Mouse (Mus musculus) hindbrain, embryonic 15.5 days (tissue): ENCODE results near the gene Gm43951. TPM values are rescaled to one million over a fixed set of nuclear protein-coding genes. Genes with fewer than 3 reads are reported as not detected.

Experiments
- ATAC-seq: fragments of 200-750 bp; cut with Nextera tagmentation; 2 replicates; pipeline ENCODE4 v1.8.0; 2017; ENCODE audit warnings: low read depth, moderate number of reproducible peaks, moderate TSS enrichment; ENCODE audit not compliant: low FRiP score
- H3K27ac ChIP-seq: fragments of 300-500 bp; sonication (generic); replicated peaks from 2 replicates; pipeline ENCODE4 v1.5.1; 2015; ENCODE audit warnings: mild to moderate bottlenecking, inconsistent platforms
- H3K27me3 ChIP-seq: fragments of 300-500 bp; sonication (generic); 2 replicates; pipeline ENCODE4 v1.6.1; 2015; ENCODE audit warnings: control low read depth, inconsistent platforms
- H3K36me3 ChIP-seq: fragments of 300-500 bp; sonication (generic); 2 replicates; pipeline ENCODE4 v1.6.1; 2015; ENCODE audit warnings: control low read depth, inconsistent platforms
- H3K4me1 ChIP-seq: fragments of 300-500 bp; sonication (generic); replicated peaks from 2 replicates; pipeline ENCODE4 v1.6.1; 2015; ENCODE audit warnings: control low read depth, inconsistent platforms
- H3K4me2 ChIP-seq: fragments of 300-500 bp; sonication (generic); 2 replicates; pipeline ENCODE4 v1.6.1; 2015; ENCODE audit warnings: moderate library complexity, mild to moderate bottlenecking, inconsistent platforms
- H3K4me3 ChIP-seq: fragments of 300-500 bp; sonication (generic); 2 replicates; pipeline ENCODE4 v1.5.1; 2015; ENCODE audit warnings: mild to moderate bottlenecking, inconsistent platforms
- H3K9ac ChIP-seq: fragments of 300-500 bp; sonication (generic); 2 replicates; pipeline ENCODE4 v1.6.1; 2015; ENCODE audit warnings: inconsistent platforms
- H3K9me3 ChIP-seq: fragments of 300-500 bp; sonication (generic); 2 replicates; pipeline ENCODE4 v1.6.1; 2016; ENCODE audit warnings: control low read depth, inconsistent platforms
- WGBS: fragments of 180-500 bp; shearing (Covaris S2); methylation state at CpG from one replicate; pipeline ENCODE4 v1.1.7; 2015; 5-methylcytosine and 5-hydroxymethylcytosine counted together
- polyA plus RNA-seq: library from polyadenylated mRNA; unstranded; fragments of >200 nt; fragmentation: Nextera tagmentation; extraction: Ambion mirVana; gene quantifications from 2 replicates; pipeline ENCODE4 v1.2.1, GENCODE M21; 2015

Gm43951 gene
- polyA plus RNA-seq, 1 experiment from 2014 or later = 1.5 TPM

- no peaks in the 10 kb centered on the region for H3K27me3 ChIP-seq
- no peak overlapping the region for H3K9ac ChIP-seq
- H3K36me3 ChIP-seq = no peaks in the 10 kb centered on the region
- ATAC-seq = no peak
- peaks cover 11% of the 10 kb centered on the region for H3K4me1 ChIP-seq
- 15% methylated on average over 5 of the region's 5 CpGs for WGBS
- H3K4me2 ChIP-seq = no peak overlapping the region
- no peak overlapping the region for H3K27ac ChIP-seq
- no peak overlapping the region for H3K4me3 ChIP-seq
- no peaks in the 10 kb centered on the region for H3K9me3 ChIP-seq
Observed at GRCm38 (mm10) chr11:72224865-72225264, 18.2 kb upstream of the Gm43951 start.

- H3K4me1 ChIP-seq = peaks cover 11% of the 10 kb centered on the region
- no peak for ATAC-seq
- 84% methylated on average over 4 of the region's 4 CpGs for WGBS
- H3K9me3 ChIP-seq = no peaks in the 10 kb centered on the region
- no peak overlapping the region for H3K4me3 ChIP-seq
- H3K4me2 ChIP-seq = no peak overlapping the region
- H3K27me3 ChIP-seq = no peaks in the 10 kb centered on the region
- H3K27ac ChIP-seq = no peak overlapping the region
- H3K9ac ChIP-seq = no peak overlapping the region
- H3K36me3 ChIP-seq = no peaks in the 10 kb centered on the region
Observed at GRCm38 (mm10) chr11:72223414-72223813, 16.8 kb upstream of the Gm43951 start.

DNA sequence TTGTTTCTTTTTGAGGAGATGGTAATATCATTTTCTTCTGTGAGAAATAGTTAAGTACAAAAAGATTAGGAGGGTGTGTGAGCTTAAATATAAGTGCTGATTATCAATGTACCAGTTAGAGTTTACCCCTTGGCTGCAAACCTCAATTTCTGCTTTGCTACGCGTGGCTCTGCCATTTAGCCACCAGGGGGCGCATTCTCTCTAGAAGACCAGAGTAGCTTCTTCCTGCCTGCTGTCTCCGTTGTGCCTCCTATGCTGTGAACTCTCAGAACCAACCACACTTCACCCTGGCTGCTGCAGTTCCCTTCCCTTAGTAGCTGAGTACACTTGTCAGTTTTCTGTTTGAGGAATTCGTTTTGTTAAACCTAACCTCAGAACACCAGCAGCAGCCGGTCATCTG, 14.6 kb upstream of the Gm43951 start:
- Histone ChIP-seq H3K27ac (no peak overlapping the region), H3K4me2 (no peak overlapping the region), H3K4me3 (no peak overlapping the region), H3K9ac (no peak overlapping the region), H3K27me3 (no peaks in the 10 kb centered on the region), H3K4me1 (peaks cover 20% of the 10 kb centered on the region), H3K9me3 (no peaks in the 10 kb centered on the region), H3K36me3 (no peaks in the 10 kb centered on the region)
- 17% methylated on average over 6 of the region's 6 CpGs for WGBS
- no peak for ATAC-seq

- 0 out of 2 replicates have a peak, but pooled peaks cover 3% of the 10 kb centered on the region for H3K36me3 ChIP-seq
- H3K9me3 ChIP-seq = no peaks in the 10 kb centered on the region
- no peak for ATAC-seq
- no peak overlapping the region for H3K4me3 ChIP-seq
- peaks cover 33% of the 10 kb centered on the region for H3K4me1 ChIP-seq
- peak overlapping the region; percentile 81 for H3K4me2 ChIP-seq
- no peak overlapping the region for H3K27ac ChIP-seq
- 80% methylated on average over 5 of the region's 5 CpGs for WGBS
- no peak overlapping the region for H3K9ac ChIP-seq
- H3K27me3 ChIP-seq = no peaks in the 10 kb centered on the region
Observed at GRCm38 (mm10) chr11:72217116-72217515, 10.5 kb upstream of the Gm43951 start.

- peak within 1 kb of the TSS; percentile 81 for H3K4me2 ChIP-seq
- H3K27ac ChIP-seq = peak within 1 kb of the TSS; percentile 90
- no peaks in the 10 kb centered on the region for H3K9me3 ChIP-seq
- H3K36me3 ChIP-seq = peaks cover 13% of the 10 kb centered on the region
- peak; percentile 86 for ATAC-seq
- H3K27me3 ChIP-seq = no peaks in the 10 kb centered on the region
- WGBS = under 1% methylated on average over 29 of the region's 29 CpGs
- peak within 1 kb of the TSS; percentile 79 for H3K9ac ChIP-seq
- H3K4me1 ChIP-seq = peaks cover 33% of the 10 kb centered on the region
- peak within 1 kb of the TSS; percentile 79 for H3K4me3 ChIP-seq
Observed at GRCm38 (mm10) chr11:72215410-72215797, 8.8 kb upstream of the Gm43951 start, which contains the start of gene Med31. Gene Med31 (minus strand): TSS chr11:72215592.

DNA sequence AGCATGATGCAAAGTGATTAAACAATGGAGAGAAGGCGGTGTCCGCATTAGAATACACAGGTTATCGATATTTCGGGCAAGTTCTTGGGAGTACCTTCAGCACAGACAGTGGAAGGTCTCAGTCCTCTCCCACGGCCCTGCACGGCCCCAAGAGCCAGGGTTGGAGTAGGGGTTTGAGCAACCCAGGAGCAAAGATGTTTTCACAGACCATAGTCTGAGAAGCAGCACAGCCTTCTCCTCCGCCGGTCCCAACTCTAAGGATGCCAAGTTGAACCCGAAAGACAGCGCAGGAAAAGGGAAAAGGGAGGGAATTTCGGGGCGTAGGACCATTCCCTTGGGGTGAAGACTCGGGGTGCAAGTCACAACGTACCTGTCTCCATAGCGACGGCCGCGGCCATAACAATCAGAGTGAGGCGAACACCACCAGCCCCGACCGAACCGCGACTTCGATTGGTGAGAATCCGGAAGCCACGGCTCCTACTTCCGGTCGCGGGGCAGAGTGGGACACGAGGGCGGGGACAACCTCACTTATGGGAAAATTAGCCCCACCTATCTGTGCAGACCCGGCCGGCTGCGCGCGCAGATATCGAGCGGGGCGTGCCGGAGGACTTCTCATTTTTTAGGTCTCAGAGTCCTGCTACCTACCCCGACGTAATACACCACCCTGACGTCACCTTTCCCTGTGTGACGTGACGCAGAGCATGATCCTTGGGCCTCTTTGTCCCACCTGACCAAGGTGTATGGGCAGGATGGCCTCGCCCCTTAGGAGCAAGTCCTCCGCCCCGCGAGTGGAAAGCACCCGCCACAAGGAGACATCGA, 8.2 kb upstream of the Gm43951 start:
- Histone ChIP-seq H3K9ac (peak overlapping the region; percentile 79), H3K27ac (peak overlapping the region; percentile 90), H3K4me3 (peak overlapping the region; percentile 79), H3K4me2 (peak overlapping the region; percentile 81), H3K4me1 (peaks cover 33% of the 10 kb centered on the region), H3K27me3 (no peaks in the 10 kb centered on the region), H3K9me3 (no peaks in the 10 kb centered on the region), H3K36me3 (peaks cover 19% of the 10 kb centered on the region)
- peak; percentile 96 for ATAC-seq
- under 1% methylated on average over 51 of the region's 51 CpGs for WGBS

DNA sequence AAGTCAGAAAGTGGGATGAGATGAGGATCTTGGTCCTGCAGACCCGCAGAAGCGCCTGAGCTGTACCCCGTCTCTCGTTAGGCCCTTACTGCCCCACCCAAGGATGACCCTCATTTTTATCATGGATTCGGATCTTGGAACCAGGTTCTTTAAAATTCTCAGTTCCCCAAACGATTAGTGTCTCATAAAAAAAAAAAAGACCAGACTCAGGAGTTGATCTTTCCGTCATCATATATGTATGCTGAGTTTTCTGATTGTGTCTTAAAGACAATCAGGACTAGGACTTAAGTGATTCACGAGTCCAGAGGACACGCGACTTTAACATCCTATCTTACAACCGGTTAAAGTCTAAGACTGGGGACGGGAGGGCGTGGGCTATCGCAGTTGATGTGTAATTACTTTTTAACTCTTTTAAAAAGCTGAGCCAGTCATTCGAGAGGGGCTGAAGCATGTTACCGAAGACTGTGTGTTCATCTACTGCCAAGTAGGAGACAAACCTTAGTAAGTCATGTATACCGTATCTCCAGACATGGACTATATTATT, 1.3 kb upstream of the Gm43951 start:
- 19% methylated on average over 17 of the region's 17 CpGs for WGBS
- H3K9ac ChIP-seq = peak overlapping the region; percentile 81
- H3K4me2 ChIP-seq = peak overlapping the region; percentile 72
- H3K4me3 ChIP-seq = peak overlapping the region; percentile 78
- ATAC-seq = no peak
- H3K36me3 ChIP-seq = peaks cover 22% of the 10 kb centered on the region
- peaks cover 31% of the 10 kb centered on the region for H3K4me1 ChIP-seq
- H3K9me3 ChIP-seq = no peaks in the 10 kb centered on the region
- peak overlapping the region; percentile 79 for H3K27ac ChIP-seq
- no peaks in the 10 kb centered on the region for H3K27me3 ChIP-seq

- H3K4me1 ChIP-seq = peaks cover 30% of the 10 kb centered on the region
- H3K4me2 ChIP-seq = peak within 1 kb of the TSS; percentile 72
- H3K27ac ChIP-seq = peak within 1 kb of the TSS; percentile 79
- H3K36me3 ChIP-seq = peaks cover 20% of the 10 kb centered on the region
- H3K9me3 ChIP-seq = no peaks in the 10 kb centered on the region
- H3K9ac ChIP-seq = peak within 1 kb of the TSS; percentile 81
- no peaks in the 10 kb centered on the region for H3K27me3 ChIP-seq
- peak within 1 kb of the TSS; percentile 78 for H3K4me3 ChIP-seq
- ATAC-seq = peak; percentile 93
- 0% methylated on average over 42 of the region's 42 CpGs for WGBS
Observed at GRCm38 (mm10) chr11:72207204-72207833, 679 bp upstream of the Gm43951 start, which contains the start of the genes 4933427D14Rik and Txndc17. Gene 4933427D14Rik (minus strand): TSS chr11:72207459. Gene Txndc17 (plus strand): TSS chr11:72207547.

DNA sequence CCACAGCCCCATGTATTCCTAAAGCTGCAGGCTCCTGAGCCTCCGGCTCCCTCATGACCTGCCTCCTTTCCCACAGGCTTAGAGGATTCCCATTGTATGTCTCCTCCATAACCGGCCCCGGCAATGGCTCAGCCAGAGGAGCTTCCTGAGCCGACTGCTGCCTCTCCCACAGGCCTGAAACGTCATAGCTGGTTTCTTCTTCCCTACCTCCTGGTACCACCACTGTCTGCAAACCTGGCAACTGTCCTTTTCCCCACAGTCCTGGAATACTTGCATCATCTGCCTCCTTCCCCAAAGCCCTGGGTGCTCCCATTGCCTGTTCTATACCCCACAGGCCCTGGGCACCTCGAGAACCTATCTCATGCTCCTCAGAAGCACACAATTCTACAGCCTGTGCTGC, 1.4 kb downstream of the Gm43951 start:
- peaks cover 19% of the 10 kb centered on the region for H3K36me3 ChIP-seq
- no peak for ATAC-seq
- H3K4me1 ChIP-seq = peaks cover 30% of the 10 kb centered on the region
- peak overlapping the region; percentile 78 for H3K4me3 ChIP-seq
- H3K27ac ChIP-seq = no peak overlapping the region
- no peaks in the 10 kb centered on the region for H3K9me3 ChIP-seq
- no peaks in the 10 kb centered on the region for H3K27me3 ChIP-seq
- peak overlapping the region; percentile 81; the same call in 1 of the 2 replicates for H3K9ac ChIP-seq
- H3K4me2 ChIP-seq = peak overlapping the region; percentile 72
- 89% methylated on average over 6 of the region's 6 CpGs for WGBS

DNA sequence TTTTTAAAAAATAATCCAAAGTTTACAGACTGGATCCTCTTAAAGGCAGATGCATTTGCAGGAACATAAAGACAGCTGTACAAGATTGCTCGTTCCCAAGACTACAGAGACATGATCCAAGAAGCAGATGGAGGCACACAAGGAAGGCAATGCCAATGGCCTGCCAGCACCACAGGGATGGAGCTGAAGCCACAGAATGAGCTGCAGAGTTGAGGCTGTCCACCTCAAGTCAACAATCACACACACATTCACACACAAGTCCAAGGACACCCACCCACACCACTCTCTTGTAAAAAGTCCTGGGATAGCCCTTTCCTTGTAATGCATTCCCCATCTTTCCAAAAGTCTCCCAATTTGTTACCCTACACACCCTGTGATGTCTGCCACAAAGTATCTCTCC, 3.2 kb downstream of the Gm43951 start:
- ATAC-seq = no peak
- H3K9me3 ChIP-seq = no peaks in the 10 kb centered on the region
- no peaks in the 10 kb centered on the region for H3K27me3 ChIP-seq
- no peak overlapping the region for H3K27ac ChIP-seq
- H3K4me3 ChIP-seq = no peak overlapping the region
- peaks cover 30% of the 10 kb centered on the region for H3K4me1 ChIP-seq
- WGBS = 60% methylated on average over 1 of the region's 1 CpGs
- H3K9ac ChIP-seq = no peak overlapping the region
- H3K4me2 ChIP-seq = no peak overlapping the region
- H3K36me3 ChIP-seq = peaks cover 17% of the 10 kb centered on the region

GRCm38 (mm10) chr11:72196506-72196905, 10.1 kb downstream of the Gm43951 start:
- H3K4me3 ChIP-seq = no peak overlapping the region
- 87% methylated on average over 8 of the region's 8 CpGs for WGBS
- no peak overlapping the region for H3K9ac ChIP-seq
- no peaks in the 10 kb centered on the region for H3K4me1 ChIP-seq
- H3K36me3 ChIP-seq = peaks cover 38% of the 10 kb centered on the region
- no peak overlapping the region for H3K27ac ChIP-seq
- no peaks in the 10 kb centered on the region for H3K9me3 ChIP-seq
- no peak overlapping the region for H3K4me2 ChIP-seq
- no peaks in the 10 kb centered on the region for H3K27me3 ChIP-seq
- no peak for ATAC-seq

DNA sequence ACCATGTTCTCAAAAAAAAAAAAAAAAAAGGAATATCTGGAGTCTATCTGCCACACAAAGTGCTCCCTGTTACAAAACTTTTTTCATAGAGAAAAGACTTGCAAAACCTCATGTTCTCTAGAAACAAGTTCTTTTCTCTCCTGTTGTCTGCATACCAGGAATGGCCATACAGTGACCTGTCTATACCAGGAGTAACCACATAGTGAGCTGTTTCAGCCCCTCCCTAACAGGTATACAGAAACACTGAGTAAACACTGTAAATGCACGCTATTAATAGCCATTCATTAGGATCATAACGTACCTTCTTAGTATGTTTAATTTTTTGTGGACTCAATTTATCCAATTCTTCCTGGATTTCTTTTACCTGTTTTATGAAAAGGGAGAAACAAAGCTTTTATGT, 12.4 kb downstream of the Gm43951 start:
- whole genome bisulfite sequencing = 97% methylated on average over 2 of the region's 2 CpGs
- Histone ChIP-seq H3K9me3 (no peaks in the 10 kb centered on the region), H3K27me3 (no peaks in the 10 kb centered on the region), H3K9ac (no peak overlapping the region), H3K27ac (no peak overlapping the region), H3K4me2 (no peak overlapping the region), H3K4me3 (no peak overlapping the region), H3K4me1 (no peaks in the 10 kb centered on the region), H3K36me3 (peaks cover 50% of the 10 kb centered on the region)
- ATAC-seq = no peak
